Mouse (Mus musculus): ENCODE results near the gene Gm7694.

Gm7694 gene

DNA sequence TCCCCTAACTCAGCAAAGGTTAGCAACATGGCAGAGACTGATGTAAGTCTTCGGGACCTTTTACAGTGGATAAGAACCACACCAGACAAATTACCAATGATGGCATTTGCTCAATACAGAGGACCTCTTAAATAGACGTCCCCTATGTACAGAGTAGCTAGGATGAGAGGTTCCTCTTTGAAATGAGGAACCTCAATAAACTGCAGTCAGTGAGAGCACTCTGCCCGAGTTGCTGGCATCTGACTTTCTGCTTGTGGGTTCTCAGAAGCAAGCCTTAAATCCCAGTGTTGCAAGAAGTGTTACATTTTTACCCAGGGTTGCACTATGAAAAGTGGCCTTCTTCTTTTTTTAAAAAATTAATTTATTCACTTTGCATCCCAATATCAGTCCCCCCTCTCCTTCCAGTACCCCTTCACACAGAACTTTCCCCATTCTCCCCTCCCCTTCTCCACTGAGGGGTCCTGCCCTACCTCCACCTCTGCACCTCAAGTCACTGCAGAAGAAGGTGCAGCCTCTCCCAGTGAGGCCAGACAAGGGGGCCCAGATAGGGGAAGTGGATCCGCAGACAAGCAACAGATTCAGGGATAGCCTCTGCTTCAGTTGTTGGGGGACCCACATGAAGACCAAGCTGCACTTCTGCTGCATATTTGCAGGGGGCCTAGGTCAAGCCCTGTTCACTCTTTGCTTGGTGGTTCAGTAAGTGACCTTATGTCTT, 23.6 kb downstream of the Gm7694 start:
- no peak for DNase-seq (ENCODE audit: low spot score)

DNA sequence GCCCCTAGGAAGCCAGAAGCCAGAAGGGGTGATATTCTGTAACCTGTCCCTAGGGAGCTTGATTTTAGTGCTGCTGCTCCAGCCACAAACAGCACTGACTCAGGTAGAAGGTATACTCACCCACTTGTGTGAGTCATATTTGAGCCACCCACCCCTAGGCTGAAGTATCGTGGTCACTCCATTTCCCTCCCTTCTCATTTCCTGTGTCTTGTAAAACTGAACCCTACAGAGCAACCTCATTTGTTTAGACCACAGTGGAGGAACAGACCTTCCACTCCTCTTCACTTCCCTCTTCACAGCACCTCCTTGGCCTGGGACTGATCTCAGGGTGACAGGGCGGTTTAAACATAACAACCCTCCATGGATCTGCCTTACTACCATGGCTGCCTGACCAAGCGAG, 29.1 kb downstream of the Gm7694 start, which contains the start of gene Sh2d1b1:
Gene Sh2d1b1, plus strand, starts transcription at position 305 of the 400 bp plus-strand sequence.
- no peak for DNase-seq (ENCODE audit: low spot score)

DNA sequence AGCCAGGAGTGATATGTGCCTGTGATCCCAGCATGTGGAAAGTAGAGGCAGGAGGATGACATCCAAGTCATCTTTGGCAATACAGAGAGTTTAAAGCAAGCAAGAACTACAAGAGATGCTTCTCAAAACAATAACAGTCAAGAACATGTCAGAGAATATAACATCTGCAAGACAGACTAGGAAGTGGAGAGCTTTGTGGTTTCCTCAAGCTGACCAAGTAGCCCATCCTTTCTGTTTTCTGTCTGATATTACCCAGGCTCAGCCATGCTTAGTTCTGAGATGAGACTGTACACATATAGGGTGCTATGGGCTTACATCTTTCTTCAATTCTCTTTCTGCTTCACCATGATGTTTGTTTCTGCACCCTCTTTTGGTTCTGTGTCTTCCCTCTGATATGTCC, 32.9 kb downstream of the Gm7694 start:
- no peak for DNase-seq (ENCODE audit: low spot score)

DNA sequence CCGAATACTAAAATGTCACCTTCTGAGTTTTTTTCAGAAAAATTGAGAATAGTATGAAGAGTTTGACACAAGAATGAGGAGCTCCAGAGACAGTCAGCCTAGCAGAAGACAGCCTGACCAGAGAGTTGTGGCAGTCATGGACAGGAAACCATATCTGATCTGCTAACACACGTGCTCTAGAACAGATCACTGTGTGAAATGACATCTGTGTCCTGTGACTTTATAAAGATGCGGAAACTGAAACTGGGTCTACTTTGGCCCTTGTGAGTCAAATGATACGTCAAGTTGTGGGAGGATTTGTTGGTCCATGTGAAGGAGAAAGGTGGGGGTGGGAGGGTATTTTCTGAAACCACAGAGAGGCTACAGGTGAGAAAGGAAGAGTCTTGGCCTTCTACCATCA, 35.4 kb downstream of the Gm7694 start:
- DNase-seq (ENCODE audit: low spot score), result no peak

DNA sequence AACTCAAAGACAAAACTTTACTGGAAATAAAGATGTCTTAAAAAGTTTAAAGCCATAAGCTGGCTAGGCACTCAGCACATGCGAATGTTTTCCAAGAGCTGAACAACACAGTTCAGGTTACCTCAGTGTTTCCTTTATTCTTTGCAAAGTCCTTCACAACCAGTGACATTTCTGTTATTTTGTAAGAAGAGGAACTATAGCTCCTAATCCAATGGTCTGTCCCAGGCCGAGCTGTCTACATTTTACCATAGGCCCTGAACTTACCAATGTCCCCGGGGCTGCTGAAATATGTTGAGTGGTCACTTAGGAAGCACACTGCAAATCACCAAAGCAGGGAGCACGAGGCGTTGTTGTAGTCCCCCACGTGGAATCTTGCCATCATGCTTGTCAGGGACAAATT, 35.9 kb downstream of the Gm7694 start:
- no peak for DNase-seq (ENCODE audit: low spot score)

DNA sequence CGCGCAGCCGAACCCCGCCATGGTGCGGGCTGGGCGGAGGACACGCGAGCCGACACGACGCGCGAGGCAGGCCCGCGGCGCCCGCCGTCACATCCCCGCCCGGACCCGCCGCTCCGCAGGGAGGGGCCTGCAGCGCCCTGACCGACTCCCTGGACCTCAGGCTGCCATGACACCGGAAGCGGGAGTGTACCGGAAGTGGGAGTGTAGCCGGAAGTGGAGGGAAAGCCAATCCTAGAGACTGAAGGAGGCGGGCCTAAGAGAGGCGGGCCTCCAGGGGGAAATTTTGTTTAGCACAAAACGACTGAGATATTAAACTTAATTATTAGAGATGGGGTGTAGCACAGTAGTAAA, 50.6 kb downstream of the Gm7694 start:
- peak; percentile 86 for DNase-seq (ENCODE audit: low spot score)

- peak; percentile 6 for DNase-seq (ENCODE audit: low spot score)
Observed at GRCm38 (mm10) chr1:170254893-170255559, 51.1 kb downstream of the Gm7694 start.

Measured in yolk sac, embryonic 10.5 days (tissue).